Mouse (Mus musculus): ENCODE measurements around the gene Tle6. TPM values are rescaled to one million over a fixed set of nuclear protein-coding genes. Genes with fewer than 3 reads are reported as not detected.
A peak's percentile ranks its signal among the peaks of the same experiment; 100 is the strongest.

The Tle6 gene
- polyA plus RNA-seq, 1 experiment from 2014 or later: 7.3 TPM

DNA sequence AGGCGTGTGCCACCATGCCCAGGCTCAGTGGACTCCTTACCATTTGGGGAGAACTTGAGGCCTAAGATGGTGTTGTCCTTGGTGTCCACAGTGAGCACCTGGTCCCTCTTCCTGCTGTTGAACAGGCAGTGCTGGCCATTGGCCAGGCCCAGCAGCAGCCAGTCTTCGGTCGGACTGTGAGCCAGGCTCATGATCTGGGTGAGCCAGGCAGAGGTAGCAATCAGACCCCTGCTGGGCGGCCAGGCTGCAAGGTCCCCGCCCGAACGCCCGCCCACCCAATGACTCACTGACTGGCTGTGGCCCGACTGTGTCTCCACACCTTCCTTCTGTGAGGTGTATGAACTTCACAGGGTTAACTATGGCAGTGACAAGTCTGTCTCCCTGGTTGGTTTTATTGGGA lies 9.0 kb downstream of the Tle6 start:
- ATAC-seq (replicated peaks; ENCODE audit: low FRiP score, low read depth) (no peak), DNase-seq (ENCODE audit: low spot score) (no peak)
- Histone ChIP-seq H3K4me1 (replicated peaks; ENCODE audit: insufficient read depth, low read length) (peaks cover 19% of the 10 kb centered on the region; the same call in 1 of the 2 replicates), H3K4me2 (ENCODE audit: low read length) (no peak overlapping the region), H3K27ac (no peak overlapping the region), H3K4me3 (replicated peaks; ENCODE audit: low read depth, low read length) (no peak overlapping the region), H3K27me3 (ENCODE audit: insufficient read depth, low read length) (no peaks in the 10 kb centered on the region), H3K36me3 (ENCODE audit: insufficient read depth, low read length) (peaks cover 7% of the 10 kb centered on the region; the same call in 1 of the 2 replicates), H3K9ac (ENCODE audit: low read depth, low read length) (no peak overlapping the region), H3K9me3 (replicated peaks; ENCODE audit: low read length) (no peaks in the 10 kb centered on the region)
- no peak for TF ChIP-seq CTCF (IDR thresholded peaks at IDR 0.05; ENCODE audit: low read depth)
- WGBS: 51% methylated on average over 9 of the region's 9 CpGs

DNA sequence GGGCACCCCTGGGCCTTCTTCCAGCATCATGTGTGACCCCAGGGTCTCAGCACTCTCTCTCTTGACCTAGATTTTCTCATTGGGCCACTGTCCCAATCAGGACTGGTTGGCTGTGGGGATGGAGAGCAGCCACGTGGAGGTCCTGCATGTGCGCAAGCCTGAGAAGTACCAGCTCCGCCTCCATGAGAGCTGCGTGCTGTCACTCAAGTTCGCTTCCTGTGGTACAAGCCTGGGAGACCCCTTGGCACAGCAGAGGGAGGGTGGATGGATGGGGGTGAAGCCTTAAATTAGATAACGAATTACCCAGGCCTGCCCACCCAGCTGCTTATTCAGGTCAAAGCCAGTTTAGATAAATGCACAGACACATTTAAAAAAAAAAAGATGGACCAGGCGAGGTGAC lies 12.1 kb downstream of the Tle6 start:
- 78% methylated on average over 7 of the region's 7 CpGs for WGBS
- H3K4me1 ChIP-seq (replicated peaks; ENCODE audit: insufficient read depth, low read length): no peaks in the 10 kb centered on the region
- H3K27ac ChIP-seq: no peak overlapping the region
- no peak for ATAC-seq (replicated peaks; ENCODE audit: low FRiP score, low read depth)
- no peak overlapping the region for H3K9ac ChIP-seq (ENCODE audit: low read depth, low read length)
- no peak for DNase-seq (ENCODE audit: low spot score)
- H3K27me3 ChIP-seq (ENCODE audit: insufficient read depth, low read length): no peaks in the 10 kb centered on the region
- H3K9me3 ChIP-seq (replicated peaks; ENCODE audit: low read length): no peaks in the 10 kb centered on the region
- no peak for TF ChIP-seq CTCF (IDR thresholded peaks at IDR 0.05; ENCODE audit: low read depth)
- no peak overlapping the region for H3K4me3 ChIP-seq (replicated peaks; ENCODE audit: low read depth, low read length)
- no peak overlapping the region for H3K4me2 ChIP-seq (ENCODE audit: low read length)
- H3K36me3 ChIP-seq (ENCODE audit: insufficient read depth, low read length): peaks cover 7% of the 10 kb centered on the region; the same call in 1 of the 2 replicates

DNA sequence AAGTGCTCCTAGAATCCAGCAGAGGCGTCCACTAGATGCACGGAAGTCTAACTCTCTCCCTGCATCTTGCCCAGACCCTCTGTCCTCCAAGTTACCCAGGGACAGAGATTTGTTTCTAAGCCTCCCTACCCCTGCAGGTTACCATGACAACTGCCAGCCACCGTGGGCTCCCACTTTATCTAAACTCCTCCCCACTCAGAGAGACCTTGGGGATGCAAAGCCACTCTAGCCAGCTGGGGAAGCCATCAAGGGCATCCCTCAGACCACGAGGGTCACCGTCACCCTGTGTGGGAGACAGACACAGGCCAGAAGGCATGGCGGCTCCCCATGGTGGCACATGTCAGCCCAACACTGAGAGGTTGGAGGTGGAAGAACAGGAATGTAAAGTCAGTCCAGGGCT lies 17.5 kb downstream of the Tle6 start:
- Histone ChIP-seq H3K4me1 (replicated peaks; ENCODE audit: insufficient read depth, low read length) (peaks cover 8% of the 10 kb centered on the region; the same call in 1 of the 2 replicates), H3K9ac (ENCODE audit: low read depth, low read length) (no peak overlapping the region), H3K36me3 (ENCODE audit: insufficient read depth, low read length) (peaks cover 11% of the 10 kb centered on the region), H3K27ac (no peak overlapping the region), H3K27me3 (ENCODE audit: insufficient read depth, low read length) (no peaks in the 10 kb centered on the region), H3K4me3 (replicated peaks; ENCODE audit: low read depth, low read length) (no peak overlapping the region), H3K4me2 (ENCODE audit: low read length) (no peak overlapping the region), H3K9me3 (replicated peaks; ENCODE audit: low read length) (no peaks in the 10 kb centered on the region)
- DNase-seq (ENCODE audit: low spot score) (peak; percentile 45), ATAC-seq (replicated peaks; ENCODE audit: low FRiP score, low read depth) (peak; percentile 19; the same call in 1 of the 2 replicates)
- 53% methylated on average over 6 of the region's 6 CpGs for WGBS
- TF ChIP-seq CTCF (IDR thresholded peaks at IDR 0.05; ENCODE audit: low read depth): no peak

DNA sequence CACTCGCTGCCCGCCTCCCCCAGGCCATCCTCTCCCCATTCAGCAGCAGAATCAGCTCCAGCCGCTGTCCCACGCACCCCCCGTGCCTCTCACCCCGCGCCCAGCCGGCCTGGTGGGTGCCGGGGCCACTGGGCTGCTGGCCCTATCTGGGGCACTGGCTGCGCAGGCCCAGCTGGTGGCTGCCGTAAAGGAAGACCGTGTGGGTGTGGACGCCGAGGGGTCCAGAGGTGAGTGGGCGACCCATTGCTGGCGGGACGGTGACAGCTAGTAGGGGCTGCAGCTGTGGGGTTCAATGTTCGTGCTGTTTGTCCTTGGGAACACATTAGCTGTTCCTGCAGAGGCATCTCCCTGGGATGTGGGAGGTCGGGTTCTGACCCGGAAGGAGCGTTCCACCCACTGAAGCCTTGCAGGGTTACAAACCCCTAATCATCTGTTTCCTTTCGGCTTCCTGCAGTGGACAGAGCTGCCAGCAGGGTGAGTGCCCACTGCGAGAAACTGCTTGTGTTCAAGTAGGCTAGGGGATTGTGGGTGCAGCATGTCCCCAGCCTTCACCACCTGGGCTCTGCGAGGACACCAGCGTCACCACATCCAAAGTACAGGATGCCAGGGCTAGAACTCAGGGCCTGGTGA lies 20.3 kb downstream of the Tle6 start:
- WGBS: 28% methylated on average over 25 of the region's 25 CpGs
- Histone ChIP-seq H3K9me3 (replicated peaks; ENCODE audit: low read length) (no peaks in the 10 kb centered on the region), H3K4me1 (replicated peaks; ENCODE audit: insufficient read depth, low read length) (peaks cover 10% of the 10 kb centered on the region; the same call in 1 of the 2 replicates), H3K27ac (no peak overlapping the region), H3K27me3 (ENCODE audit: insufficient read depth, low read length) (no peaks in the 10 kb centered on the region), H3K9ac (ENCODE audit: low read depth, low read length) (no peak overlapping the region), H3K4me3 (replicated peaks; ENCODE audit: low read depth, low read length) (no peak overlapping the region), H3K36me3 (ENCODE audit: insufficient read depth, low read length) (peaks cover 4% of the 10 kb centered on the region; the same call in 1 of the 2 replicates), H3K4me2 (ENCODE audit: low read length) (peak overlapping the region; percentile 19)
- DNase-seq (ENCODE audit: low spot score): peak; percentile 74
- peak; percentile 60 for TF ChIP-seq CTCF (IDR thresholded peaks at IDR 0.05; ENCODE audit: low read depth)
- ATAC-seq (replicated peaks; ENCODE audit: low FRiP score, low read depth): peak; percentile 42

DNA sequence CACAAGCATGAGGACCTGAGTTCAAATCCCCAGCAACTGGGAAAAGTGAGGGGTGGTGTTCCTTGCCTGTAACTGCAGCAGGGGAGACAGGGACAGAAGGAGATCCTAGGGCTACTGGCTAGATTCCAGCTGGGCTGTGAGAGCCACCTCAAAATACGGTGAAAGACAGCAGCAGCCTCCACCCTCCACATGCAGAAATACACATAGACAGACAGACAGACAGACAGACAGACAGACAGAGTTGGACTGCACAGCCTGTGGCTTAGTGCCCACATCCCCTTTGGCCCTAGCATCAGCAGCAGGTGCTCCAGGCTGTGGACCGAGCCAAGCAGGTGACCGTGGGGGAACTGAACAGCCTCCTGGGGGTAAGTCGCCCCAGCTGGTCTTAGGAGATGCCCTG lies 20.9 kb downstream of the Tle6 start:
- ATAC-seq (replicated peaks; ENCODE audit: low FRiP score, low read depth) (no peak), DNase-seq (ENCODE audit: low spot score) (no peak)
- no peak for TF ChIP-seq CTCF (IDR thresholded peaks at IDR 0.05; ENCODE audit: low read depth)
- WGBS: 33% methylated on average over 4 of the region's 4 CpGs
- H3K4me3 ChIP-seq (replicated peaks; ENCODE audit: low read depth, low read length): no peak overlapping the region
- H3K4me2 ChIP-seq (ENCODE audit: low read length): peak overlapping the region; percentile 19; the same call in 1 of the 2 replicates
- H3K9ac ChIP-seq (ENCODE audit: low read depth, low read length): no peak overlapping the region
- H3K27me3 ChIP-seq (ENCODE audit: insufficient read depth, low read length): no peaks in the 10 kb centered on the region
- H3K27ac ChIP-seq: no peak overlapping the region
- H3K36me3 ChIP-seq (ENCODE audit: insufficient read depth, low read length): peaks cover 4% of the 10 kb centered on the region; the same call in 1 of the 2 replicates
- H3K4me1 ChIP-seq (replicated peaks; ENCODE audit: insufficient read depth, low read length): peaks cover 14% of the 10 kb centered on the region; the same call in 1 of the 2 replicates
- H3K9me3 ChIP-seq (replicated peaks; ENCODE audit: low read length): no peaks in the 10 kb centered on the region

DNA sequence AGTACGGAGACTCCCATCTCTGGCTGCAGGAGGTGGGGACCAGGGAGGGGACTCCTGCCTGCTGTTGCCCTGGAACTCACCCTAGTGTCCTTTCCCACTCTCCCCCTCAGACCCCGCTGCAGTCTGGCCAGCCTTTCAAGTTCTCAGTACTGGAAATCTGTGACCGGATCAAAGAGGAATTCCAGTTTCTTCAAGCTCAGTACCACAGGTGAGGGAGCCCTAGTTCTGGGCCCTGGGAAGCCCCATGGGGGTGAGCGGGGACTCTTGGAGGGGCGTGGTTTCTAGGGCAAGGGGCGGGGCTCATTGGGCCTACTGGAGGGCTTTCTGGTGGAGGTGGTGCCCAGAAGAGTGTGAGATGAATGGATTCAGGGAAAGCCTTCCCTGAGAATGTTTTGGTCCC lies 25.2 kb downstream of the Tle6 start:
- ATAC-seq (replicated peaks; ENCODE audit: low FRiP score, low read depth) (no peak), DNase-seq (ENCODE audit: low spot score) (no peak)
- Histone ChIP-seq H3K27ac (peak overlapping the region; percentile 47; the same call in 1 of the 2 replicates), H3K9me3 (replicated peaks; ENCODE audit: low read length) (no peaks in the 10 kb centered on the region), H3K4me2 (ENCODE audit: low read length) (peak overlapping the region; percentile 75), H3K27me3 (ENCODE audit: insufficient read depth, low read length) (0 out of 2 replicates have a peak, but pooled peaks cover 6% of the 10 kb centered on the region), H3K36me3 (ENCODE audit: insufficient read depth, low read length) (peaks cover 4% of the 10 kb centered on the region; the same call in 1 of the 2 replicates), H3K4me3 (replicated peaks; ENCODE audit: low read depth, low read length) (peak overlapping the region; percentile 47), H3K4me1 (replicated peaks; ENCODE audit: insufficient read depth, low read length) (peaks cover 30% of the 10 kb centered on the region), H3K9ac (ENCODE audit: low read depth, low read length) (peak overlapping the region; percentile 57)
- no peak for TF ChIP-seq CTCF (IDR thresholded peaks at IDR 0.05; ENCODE audit: low read depth)
- 2% methylated on average over 6 of the region's 6 CpGs for whole genome bisulfite sequencing

Data from kidney, postnatal 0 days (tissue).